Mouse (Mus musculus) lung, postnatal 4 days (tissue): ENCODE results near the gene Plin1.

Source experiments
- DNase-seq, 2 experiments: peaks; one replicate each; pipeline ENCODE4 v3.0.0; 2021

Plin1 gene

GRCm38 (mm10) chr7:79734563-79734962 lies 1.9 kb upstream of the Plin1 start:
- peak in 1 of 2 experiments; percentile 54 for DNase-seq

GRCm38 (mm10) chr7:79731438-79731837 lies 1.3 kb downstream of the Plin1 start:
- DNase-seq: no peak

DNA sequence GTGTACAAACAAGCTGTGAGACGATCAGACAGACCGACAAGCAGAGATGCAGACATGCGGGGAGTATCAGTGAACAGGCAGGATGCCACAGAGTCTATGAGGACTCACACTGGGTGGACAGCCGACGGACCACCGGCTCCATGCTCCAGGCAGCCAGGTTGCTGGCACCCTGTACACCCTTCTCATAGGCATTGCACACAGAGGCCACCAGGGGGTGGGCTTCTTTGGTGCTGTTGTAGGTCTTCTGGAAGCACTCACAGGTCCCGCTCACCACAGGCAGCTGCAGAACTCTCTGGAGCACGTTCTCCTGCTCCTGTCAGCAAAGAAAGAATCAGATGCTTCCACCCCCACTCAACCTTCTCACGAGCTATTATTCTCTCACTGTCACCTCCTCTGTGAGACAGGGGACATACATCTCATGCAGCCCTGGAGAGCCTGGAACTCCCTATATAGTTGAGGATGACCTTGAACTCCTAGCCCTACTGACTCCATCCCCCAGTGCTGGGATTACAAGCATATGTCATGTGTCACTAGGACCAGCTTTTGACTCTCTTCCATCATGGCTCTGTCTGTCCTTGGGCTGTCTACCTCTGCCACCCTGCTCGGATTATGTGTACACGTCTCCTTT lies 2.8 kb downstream of the Plin1 start:
- peak in 1 of 2 experiments; percentile 37 for DNase-seq

DNA sequence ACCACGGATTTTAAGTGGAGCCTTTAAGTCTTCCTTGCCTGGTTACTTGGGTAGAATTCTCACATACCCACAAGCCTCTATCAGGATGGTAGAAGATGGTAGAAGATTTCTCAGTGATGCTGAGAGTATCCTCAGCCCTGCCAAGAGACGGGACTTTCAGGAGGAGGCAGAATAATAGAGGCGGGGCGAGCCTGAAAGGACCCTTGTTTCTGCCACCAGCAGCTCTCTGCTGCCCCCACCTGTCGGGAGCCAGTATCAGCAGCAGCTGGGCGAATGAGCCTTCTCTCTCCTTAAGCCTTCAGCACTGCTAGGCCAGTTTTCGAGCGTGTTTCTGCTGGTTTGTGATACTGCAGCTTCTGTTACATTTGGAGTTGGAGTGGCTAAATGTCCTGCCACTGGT lies 3.5 kb downstream of the Plin1 start:
- peak; percentile 69 to 82 for DNase-seq

- peak; percentile 62 to 76 for DNase-seq
These were observed 4.5 kb downstream of the Plin1 start for GRCm38 (mm10) chr7:79728219-79728618.

DNA sequence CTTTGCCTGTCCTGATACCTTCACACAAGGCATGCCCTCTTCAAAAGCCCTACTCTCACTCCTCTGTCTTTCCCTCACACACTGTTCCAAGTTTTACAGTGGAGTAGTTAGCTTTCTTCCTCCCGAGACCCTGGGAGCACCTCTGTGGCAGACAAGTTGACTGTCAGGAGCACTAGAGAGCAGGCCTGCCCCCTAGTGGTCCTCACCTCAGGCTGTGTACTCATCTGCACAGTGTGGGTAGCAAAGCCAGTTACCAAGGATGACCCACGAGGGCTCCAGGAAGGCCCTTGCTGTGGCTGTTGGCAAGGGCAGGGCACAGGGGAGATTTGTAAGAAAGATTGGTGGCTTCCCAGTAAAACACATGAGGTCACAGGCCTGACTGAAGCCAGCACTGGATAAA lies 5.6 kb downstream of the Plin1 start:
- DNase-seq: peak; percentile 54 to 68

- DNase-seq: peak; percentile 63 to 79
These were observed 11.2 kb downstream of the Plin1 start for GRCm38 (mm10) chr7:79721386-79721977.

GRCm38 (mm10) chr7:79715187-79715981 lies 17.3 kb downstream of the Plin1 start, which contains the start of gene Kif7:
Gene Kif7 (minus strand): TSS chr7:79715720.
- DNase-seq: peak; percentile 89 to 93

- no peak for DNase-seq
These were observed 21.9 kb downstream of the Plin1 start for GRCm38 (mm10) chr7:79710831-79711230.

GRCm38 (mm10) chr7:79710130-79710607 lies 22.5 kb downstream of the Plin1 start:
- DNase-seq: peak; percentile 45 to 61

- DNase-seq: no peak
These were observed 27.5 kb downstream of the Plin1 start for GRCm38 (mm10) chr7:79705210-79705609.

DNA sequence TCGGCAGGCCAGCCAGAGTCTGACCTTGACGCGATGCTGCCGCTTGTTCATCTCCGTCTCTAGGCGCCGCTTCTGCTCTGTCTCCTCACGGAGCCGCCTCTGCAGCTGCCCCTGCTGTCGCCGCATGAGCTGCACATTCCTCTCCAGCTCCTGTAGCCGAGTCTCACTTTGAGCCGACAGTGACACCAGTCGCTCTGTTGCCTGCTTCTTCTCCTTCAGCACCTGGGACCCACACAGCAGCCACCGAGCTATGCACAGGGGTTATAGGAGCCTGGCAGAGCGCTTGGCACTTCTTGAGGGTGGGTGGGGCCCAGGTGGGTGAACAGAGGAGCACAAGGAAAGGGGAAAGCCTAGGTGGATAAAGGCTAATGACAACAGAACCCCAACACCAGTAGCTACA lies 29.9 kb downstream of the Plin1 start:
- no peak for DNase-seq

DNA sequence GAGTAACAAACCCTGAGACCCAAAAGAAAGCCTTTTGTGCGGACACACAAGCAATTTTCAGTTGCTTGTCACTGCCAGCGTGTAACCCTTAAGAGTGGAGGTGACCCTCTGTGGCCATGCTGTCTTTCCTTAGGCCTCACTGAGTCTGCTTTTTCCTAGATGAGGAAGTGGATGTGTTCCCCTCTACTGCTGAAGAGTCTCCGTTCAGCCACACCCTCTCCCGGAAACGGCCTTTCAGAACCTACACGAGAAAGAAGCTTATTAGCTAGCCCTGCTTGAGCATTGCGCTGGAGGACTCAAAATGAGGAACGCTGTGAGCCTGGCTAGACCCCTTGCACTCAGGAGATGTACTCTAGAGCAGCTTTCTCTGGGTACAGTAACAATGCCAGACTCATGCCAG lies 36.2 kb downstream of the Plin1 start:
- no peak for DNase-seq

- no peak for DNase-seq
These were observed 52.5 kb downstream of the Plin1 start for GRCm38 (mm10) chr7:79680231-79680630.

DNA sequence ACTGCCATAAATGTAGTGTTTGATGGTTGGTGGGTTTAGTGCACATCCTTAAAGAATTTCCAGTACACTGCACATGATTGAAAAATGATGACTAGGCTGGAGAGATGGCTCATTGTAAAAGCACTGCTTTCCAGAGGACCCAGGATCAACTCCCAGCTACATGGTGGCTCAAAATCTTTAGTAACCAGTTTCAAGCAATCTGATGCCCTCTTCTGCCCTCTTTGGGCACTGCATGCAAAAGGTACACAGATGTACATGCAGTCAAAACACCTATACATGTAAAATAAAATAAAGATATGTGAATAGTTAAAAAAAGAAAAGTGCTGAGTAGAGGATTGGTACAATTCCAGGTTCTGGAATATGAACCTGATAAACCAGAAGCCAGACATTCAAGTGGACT lies 53.5 kb downstream of the Plin1 start:
- DNase-seq: no peak

DNA sequence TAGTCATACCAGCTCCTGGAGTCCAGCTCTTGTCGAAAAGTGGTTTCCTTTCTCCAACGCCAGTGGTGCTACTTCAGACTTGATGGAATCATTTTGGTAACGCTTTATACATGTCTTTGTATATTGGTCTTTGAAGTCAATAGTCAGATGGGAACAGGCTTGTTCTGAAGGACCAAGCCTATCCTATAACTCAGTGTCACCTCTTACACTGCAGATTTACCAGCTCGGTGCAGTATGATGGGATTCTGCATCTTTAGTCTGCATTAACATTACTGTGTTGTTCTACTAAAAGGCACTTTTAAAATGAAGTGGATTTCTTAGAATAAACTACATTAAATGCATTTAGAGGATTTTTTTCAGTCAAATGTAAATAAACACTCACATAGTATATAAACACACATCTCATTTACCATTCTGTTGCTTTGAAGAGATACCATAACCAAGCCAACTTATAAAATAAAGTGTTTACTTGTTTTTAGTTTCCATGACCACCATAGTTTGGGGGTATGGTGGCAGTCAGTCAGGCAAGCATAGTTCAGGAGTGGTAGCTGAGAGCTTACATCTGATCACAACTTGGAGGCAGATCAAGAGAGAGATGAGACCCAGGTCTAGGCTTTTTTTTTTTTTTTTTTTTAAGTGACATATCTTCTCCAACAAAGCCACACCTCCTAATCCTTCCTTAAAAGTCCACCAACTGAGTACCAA lies 61.7 kb downstream of the Plin1 start:
- no peak for DNase-seq
